Mouse (Mus musculus) CH12.LX (cell line): ENCODE data around the gene Adgrl1.

Experiments
- CTCF ChIP-seq, 2 experiments: IDR thresholded peaks in 1 of 2; conservative IDR thresholded peaks in 1 of 2; 2 replicates each; pipeline ENCODE4 v1.5.1; 2011 to 2012; ENCODE audit warnings: low read depth in 2 of 2, low read length in 2 of 2, improper control_type of control experiment in 1 of 2, inconsistent platforms in 1 of 2, mild to moderate bottlenecking in 1 of 2, moderate library complexity in 1 of 2
- E2F4 ChIP-seq: IDR thresholded peaks from 2 replicates; pipeline ENCODE4 v1.6.1; 2011; ENCODE audit warnings: low read depth, low read length, improper control_type of control experiment; ENCODE audit not compliant: insufficient replicate concordance
- RAD21 ChIP-seq: IDR thresholded peaks from 2 replicates; pipeline ENCODE4 v1.6.1; 2011; ENCODE audit warnings: low read depth, mild to moderate bottlenecking, low read length, improper control_type of control experiment, moderate library complexity
- RCOR1 ChIP-seq: conservative IDR thresholded peaks from 2 replicates; pipeline ENCODE4 v1.6.1; 2012; ENCODE audit warnings: low read depth, mild to moderate bottlenecking, inconsistent platforms, low read length, improper control_type of control experiment
- USF1 ChIP-seq: IDR thresholded peaks from 2 replicates; pipeline ENCODE4 v1.6.1; 2014; ENCODE audit warnings: low read depth, mild to moderate bottlenecking, inconsistent platforms, low read length, improper control_type of control experiment

- TF ChIP-seq E2F4 (no peak), RAD21 (no peak), USF1 (no peak), CTCF (conservative IDR thresholded peaks at IDR 0.05 in 1 of 2, IDR thresholded peaks at IDR 0.05 in 1 of 2; ENCODE audit: low read depth in 2 of 2, low read length in 2 of 2) (no peak), RCOR1 (no peak)
These were observed 37.3 kb upstream of the Adgrl1 start for GRCm38 (mm10) chr8:83862439-83863268.
